Mouse (Mus musculus) CH12.LX (cell line): ENCODE measurements around the gene Sparcl1. TPM values are rescaled to one million over a fixed set of nuclear protein-coding genes. Genes with fewer than 3 reads are reported as not detected.

ENCODE experiments used
- DNase-seq: peaks from one replicate; pipeline ENCODE4 v3.0.0-alpha.2; 2013; ENCODE audit errors: extremely low read depth
- H3K27ac ChIP-seq: 2 replicates; pipeline ENCODE4 v1.5.1; 2012; ENCODE audit warnings: low read depth, mild to moderate bottlenecking, control low read depth, moderate library complexity; ENCODE audit not compliant: insufficient read depth
- H3K27me3 ChIP-seq: replicated peaks from 2 replicates; pipeline ENCODE3; 2012; ENCODE audit warnings: inconsistent platforms
- H3K36me3 ChIP-seq, 2 experiments: replicated peaks in 1 of 2; 2 replicates each; pipeline versions ENCODE3 to v1.6.1; 2012; ENCODE audit warnings: inconsistent platforms in 1 of 2, low read length in 1 of 2, mild to moderate bottlenecking in 1 of 2, mixed read lengths in 1 of 2, moderate library complexity in 1 of 2; ENCODE audit not compliant: control insufficient read depth in 1 of 2, insufficient read depth in 1 of 2
- H3K4me1 ChIP-seq, 2 experiments: 2 replicates each; pipeline ENCODE4 v1.6.1; 2012; ENCODE audit warnings: inconsistent platforms in 1 of 2, moderate library complexity in 1 of 2; ENCODE audit not compliant: insufficient read depth in 2 of 2, control insufficient read depth in 1 of 2
- H3K4me2 ChIP-seq: 2 replicates; pipeline ENCODE4 v1.6.1; 2012; ENCODE audit warnings: low read depth, mild to moderate bottlenecking, control low read depth; ENCODE audit not compliant: poor library complexity, insufficient read depth, severe bottlenecking
- H3K4me3 ChIP-seq, 3 experiments: fragments of 150-350 bp in 1 of 3; sonication (generic) in 1 of 3; replicated peaks in 1 of 3; 2 replicates each; pipeline versions ENCODE3 to v1.5.1; 2011 to 2012; ENCODE audit warnings: low read depth in 2 of 3, low read length in 2 of 3, mild to moderate bottlenecking in 2 of 3, moderate library complexity in 2 of 3, control low read depth in 1 of 3, improper control_type of control experiment in 1 of 3, inconsistent platforms in 1 of 3, mixed read lengths in 1 of 3; ENCODE audit not compliant: poor library complexity in 1 of 3
- H3K79me2 ChIP-seq: replicated peaks from 2 replicates; pipeline ENCODE4 v1.6.1; 2012; ENCODE audit warnings: mild to moderate bottlenecking, moderate library complexity; ENCODE audit not compliant: control insufficient read depth, poor library complexity, insufficient read depth, severe bottlenecking; ENCODE audit errors: extremely low read depth
- H3K9ac ChIP-seq: 2 replicates; pipeline ENCODE4 v1.6.1; 2012; ENCODE audit warnings: low read depth, mild to moderate bottlenecking, control low read depth, moderate library complexity; ENCODE audit not compliant: insufficient read depth
- H3K9me3 ChIP-seq: replicated peaks from 2 replicates; pipeline ENCODE3; 2012; ENCODE audit warnings: low read length, inconsistent platforms, mixed read lengths
- CHD1 ChIP-seq: IDR thresholded peaks from 2 replicates; pipeline ENCODE4 v1.6.1; 2012; ENCODE audit warnings: low read depth, low read length, improper control_type of control experiment, inconsistent platforms
- CTCF ChIP-seq, 2 experiments: IDR thresholded peaks in 1 of 2; conservative IDR thresholded peaks in 1 of 2; 2 replicates each; pipeline ENCODE4 v1.5.1; 2011 to 2012; ENCODE audit warnings: low read depth in 2 of 2, low read length in 2 of 2, improper control_type of control experiment in 1 of 2, inconsistent platforms in 1 of 2, mild to moderate bottlenecking in 1 of 2, moderate library complexity in 1 of 2
- EP300 ChIP-seq: IDR thresholded peaks from 2 replicates; pipeline ENCODE4 v1.6.1; 2011; ENCODE audit warnings: low read length, improper control_type of control experiment
- IRF4 ChIP-seq: IDR thresholded peaks from 2 replicates; pipeline ENCODE4 v1.6.1; 2014; ENCODE audit warnings: low read depth, mild to moderate bottlenecking, inconsistent platforms, low read length, improper control_type of control experiment
- JUN ChIP-seq: IDR thresholded peaks from 2 replicates; pipeline ENCODE4 v1.6.1; 2011; ENCODE audit warnings: low read depth, mild to moderate bottlenecking, low read length, improper control_type of control experiment, moderate library complexity; ENCODE audit not compliant: insufficient read depth
- JUND ChIP-seq: conservative IDR thresholded peaks from 2 replicates; pipeline ENCODE4 v1.6.1; 2011; ENCODE audit warnings: low read depth, low read length, improper control_type of control experiment
- KAT2A ChIP-seq: IDR thresholded peaks from 2 replicates; pipeline ENCODE4 v1.6.1; 2012; ENCODE audit warnings: low read length, improper control_type of control experiment, inconsistent platforms; ENCODE audit not compliant: insufficient replicate concordance
- MAFK ChIP-seq: IDR thresholded peaks from 2 replicates; pipeline ENCODE4 v1.6.1; 2011; ENCODE audit warnings: low read length, improper control_type of control experiment; ENCODE audit not compliant: insufficient replicate concordance
- NELFE ChIP-seq: IDR thresholded peaks from 2 replicates; pipeline ENCODE4 v1.6.1; 2011; ENCODE audit warnings: low read depth, low read length, improper control_type of control experiment
- PAX5 ChIP-seq: IDR thresholded peaks from 2 replicates; pipeline ENCODE4 v1.6.1; 2012; ENCODE audit warnings: low read length, inconsistent platforms, mixed read lengths
- RAD21 ChIP-seq: IDR thresholded peaks from 2 replicates; pipeline ENCODE4 v1.6.1; 2011; ENCODE audit warnings: low read depth, mild to moderate bottlenecking, low read length, improper control_type of control experiment, moderate library complexity
- RCOR1 ChIP-seq: conservative IDR thresholded peaks from 2 replicates; pipeline ENCODE4 v1.6.1; 2012; ENCODE audit warnings: low read depth, mild to moderate bottlenecking, inconsistent platforms, low read length, improper control_type of control experiment
- SIN3A ChIP-seq: IDR thresholded peaks from 2 replicates; pipeline ENCODE4 v1.6.1; 2012; ENCODE audit warnings: low read length, improper control_type of control experiment, inconsistent platforms
- TCF12 ChIP-seq: IDR thresholded peaks from 2 replicates; pipeline ENCODE4 v1.6.1; 2014; ENCODE audit warnings: low read depth, mild to moderate bottlenecking, inconsistent platforms, low read length, improper control_type of control experiment
- USF2 ChIP-seq: conservative IDR thresholded peaks from 2 replicates; pipeline ENCODE4 v1.6.1; 2011; ENCODE audit warnings: low read depth, low read length, improper control_type of control experiment
- ZC3H11A ChIP-seq: IDR thresholded peaks from 2 replicates; pipeline ENCODE4 v1.6.1; 2012; ENCODE audit warnings: low read depth, mild to moderate bottlenecking, inconsistent platforms, low read length, improper control_type of control experiment
- ZKSCAN1 ChIP-seq: IDR thresholded peaks from 2 replicates; pipeline ENCODE4 v1.6.1; 2012; ENCODE audit warnings: low read depth, inconsistent platforms, low read length, improper control_type of control experiment, borderline replicate concordance
- ZMIZ1 ChIP-seq: IDR thresholded peaks from 2 replicates; pipeline ENCODE4 v1.6.1; 2012; ENCODE audit warnings: low read depth, mild to moderate bottlenecking, inconsistent platforms, low read length, improper control_type of control experiment
- dilution Hi-C: fragments of 300-500 bp; cut with MboI; formaldehyde crosslinking; loops from 2 replicates; pipeline ENCODE4 v1.14.3; 2020; ENCODE audit warnings: low sequenced_read_pairs; ENCODE audit not compliant: extremely low pct_unique_long_range_greater_than_20kb, extremely low pct_ligation_motif_present
- in situ Hi-C: fragments of 300-500 bp; cut with MboI; formaldehyde crosslinking; loops from 3 replicates; pipeline ENCODE4 v1.14.3; 2019; ENCODE audit warnings: low sequenced_read_pairs, low pct_ligation_motif_present, low pct_unique_long_range_greater_than_20kb, mixed read lengths
- polyA plus RNA-seq: library from polyadenylated mRNA; unstranded; fragments of >175 nt; gene quantifications from 2 replicates; pipeline ENCODE4 v1.2.1, GENCODE M21; 2012; ENCODE audit warnings: low read depth; ENCODE audit not compliant: insufficient read length
- total RNA-seq, 2 experiments: library from RNA; depleted of rRNA; stranded (reverse); fragments of 300-350 nt in 1 of 2; fragments of >200 nt in 1 of 2; gene quantifications; 2 replicates each; pipeline ENCODE4 v1.2.3; 2012 to 2014

Sparcl1 gene
- total and polyA plus RNA-seq, 3 experiments, result not detected

DNA sequence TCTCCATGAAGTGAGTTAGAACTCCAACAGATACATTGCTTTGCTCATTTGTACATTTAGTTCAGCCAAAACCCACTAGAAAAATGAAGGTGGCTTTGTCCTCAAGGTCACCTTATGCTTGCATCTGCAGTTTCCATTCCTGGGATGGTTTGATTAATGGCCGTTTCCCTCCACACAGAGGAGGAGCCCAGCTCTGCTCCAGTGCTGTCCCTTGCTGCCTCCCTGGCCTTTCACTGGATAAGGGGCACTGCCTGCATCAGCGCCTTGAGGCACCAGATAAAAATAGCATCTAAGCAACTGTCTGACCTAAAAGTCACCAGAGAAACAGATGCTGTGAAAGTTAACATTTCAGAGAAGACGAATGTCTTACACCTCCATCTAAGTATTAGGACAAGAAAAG, 4.0 kb downstream of the Sparcl1 start:
- Histone ChIP-seq H3K9ac (no peak overlapping the region), H3K4me2 (no peak overlapping the region), H3K4me1 (peaks cover 0 to 12% of the 10 kb centered on the region in 2 experiments; a peak in 2 of 4 replicates), H3K4me3 (no peak overlapping the region), H3K27me3 (no peaks in the 10 kb centered on the region), H3K36me3 (no peaks in the 10 kb centered on the region), H3K79me2 (no peaks in the 10 kb centered on the region), H3K9me3 (no peaks in the 10 kb centered on the region), H3K27ac (no peak overlapping the region)
- TF ChIP-seq ZC3H11A (no peak), RCOR1 (no peak), KAT2A (no peak), USF2 (no peak), TCF12 (no peak), RAD21 (no peak), IRF4 (no peak), PAX5 (no peak), EP300 (no peak), ZMIZ1 (no peak), SIN3A (no peak), CHD1 (no peak), ZKSCAN1 (no peak), JUN (no peak), CTCF (conservative IDR thresholded peaks at IDR 0.05 in 1 of 2, IDR thresholded peaks at IDR 0.05 in 1 of 2; ENCODE audit: low read depth in 2 of 2, low read length in 2 of 2) (no peak)
- in situ Hi-C loops (loop anchor here (25.0 kb wide), 1 partner anchor 228 kb away; the partner anchor contains the start of gene Mepe), dilution Hi-C loops (no loop called here)
- DNase-seq, result no peak

DNA sequence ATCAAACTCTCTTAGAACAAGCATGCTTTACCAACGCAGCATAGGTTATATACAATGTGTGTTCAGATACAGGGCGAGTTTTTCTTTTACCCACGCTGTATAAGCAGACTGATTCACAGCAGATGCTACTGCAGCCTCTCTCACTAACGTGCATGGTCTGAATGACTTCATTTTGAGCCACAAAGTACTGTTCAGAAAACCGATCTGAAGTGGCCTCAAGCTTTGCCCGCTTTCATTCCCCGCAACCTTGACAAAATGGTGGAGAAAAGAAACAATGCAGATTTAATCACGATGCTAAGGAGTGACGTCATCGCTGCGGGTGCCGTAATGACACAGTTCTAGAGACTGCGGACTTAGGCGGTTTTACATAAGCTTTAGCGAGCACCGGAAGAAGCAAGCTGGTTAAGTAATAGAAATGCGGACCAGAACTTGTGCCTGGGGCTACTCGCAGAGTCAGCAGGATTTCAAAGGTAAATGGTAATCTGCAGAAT, 4.6 kb downstream of the Sparcl1 start:
- in situ Hi-C loops (loop anchor here (25.0 kb wide), 1 partner anchor 228 kb away; the partner anchor contains the start of gene Mepe), dilution Hi-C loops (no loop called here)
- Histone ChIP-seq H3K9me3 (no peaks in the 10 kb centered on the region), H3K27ac (no peak overlapping the region), H3K27me3 (no peaks in the 10 kb centered on the region), H3K79me2 (no peaks in the 10 kb centered on the region), H3K36me3 (no peaks in the 10 kb centered on the region), H3K4me3 (no peak overlapping the region), H3K4me2 (no peak overlapping the region), H3K9ac (no peak overlapping the region), H3K4me1 (peaks cover 0 to 12% of the 10 kb centered on the region in 2 experiments; a peak in 2 of 4 replicates)
- TF ChIP-seq NELFE (no peak), MAFK (peak; percentile 19; the same call in 1 of the 2 replicates), JUND (0 out of 2 replicates have a peak, but pooled peaks have one; percentile 42), JUN (peak; percentile 24; the same call in 1 of the 2 replicates)
- no peak for DNase-seq
